Mouse (Mus musculus) right cerebral cortex, postnatal 36 days (tissue): ENCODE measurements around the gene Taf3.

Experiments used
- DNase-seq, 2 experiments: peaks; one replicate each; pipeline ENCODE4 v3.0.0; 2022; ENCODE audit warnings: low spot score in 2 of 2, mixed read lengths in 1 of 2

The Taf3 gene

GRCm38 (mm10) chr2:9956546-9956945 lies 91.8 kb downstream of the Taf3 start:
- DNase-seq = no peak

- no peak for DNase-seq
These were observed 92.5 kb downstream of the Taf3 start for GRCm38 (mm10) chr2:9955576-9956535.

DNA sequence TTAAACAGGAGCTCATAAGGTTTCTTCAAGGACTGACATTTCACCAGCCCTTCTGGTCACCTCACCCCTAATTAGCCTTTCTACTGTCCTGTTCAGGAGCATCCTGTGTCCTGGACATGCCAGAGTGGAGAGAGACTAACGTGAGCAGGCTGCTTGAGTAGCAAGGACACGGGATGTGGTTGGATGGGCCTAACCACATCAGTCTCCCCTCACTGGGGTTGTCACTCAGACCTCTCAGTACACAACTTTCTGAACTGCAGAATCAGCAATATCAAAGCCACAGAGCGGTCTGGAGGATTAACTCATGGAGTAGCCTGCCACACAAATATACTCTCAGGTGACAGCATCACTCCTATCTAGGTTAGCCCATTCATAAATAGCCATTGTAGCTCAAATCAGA lies 101.7 kb downstream of the Taf3 start:
- no peak for DNase-seq

DNA sequence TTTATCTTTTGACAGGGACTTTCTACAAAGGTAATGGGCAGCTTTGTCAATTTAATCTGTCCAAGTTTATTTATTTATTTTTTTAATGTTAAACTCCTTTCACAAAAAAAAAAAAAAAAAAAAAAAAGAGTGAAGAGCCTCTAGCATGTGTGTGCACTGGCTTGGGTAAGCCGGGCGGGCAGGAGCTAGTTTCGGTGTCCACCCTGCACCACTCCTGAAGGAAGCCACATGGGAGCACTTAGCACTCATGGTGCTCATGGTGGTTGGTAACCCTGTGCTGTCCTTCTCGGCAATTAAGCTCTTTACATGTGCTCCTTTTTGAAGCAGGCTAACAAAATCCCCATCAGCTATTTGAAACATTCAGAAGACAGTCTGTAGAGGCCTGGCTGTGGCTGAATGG lies 102.8 kb downstream of the Taf3 start:
- DNase-seq = no peak

DNA sequence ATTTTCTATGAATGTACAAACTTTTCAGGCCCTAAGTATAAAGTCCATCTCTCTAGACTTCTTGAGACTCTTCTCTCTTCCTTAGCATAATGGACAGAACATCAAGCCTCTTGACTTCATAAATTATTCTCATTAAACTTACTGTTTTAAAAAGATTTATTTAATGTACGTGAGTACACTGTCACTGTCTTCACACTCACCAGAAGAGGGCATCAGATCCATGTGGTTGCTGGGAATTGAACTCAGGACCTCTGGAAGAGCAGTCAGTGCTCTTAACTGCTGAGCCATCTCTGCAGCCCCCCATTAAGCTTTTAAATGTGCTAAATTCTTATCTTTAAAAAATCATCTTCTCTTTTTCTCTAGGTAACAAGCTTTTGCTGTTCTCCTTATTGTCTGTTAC lies 105.4 kb downstream of the Taf3 start:
- DNase-seq = no peak

GRCm38 (mm10) chr2:9939250-9939649 lies 109.1 kb downstream of the Taf3 start:
- no peak for DNase-seq

- DNase-seq = no peak
These were observed 112.4 kb downstream of the Taf3 start for GRCm38 (mm10) chr2:9935965-9936364.

GRCm38 (mm10) chr2:9926905-9927283 lies 121.5 kb downstream of the Taf3 start:
- DNase-seq = no peak

DNA sequence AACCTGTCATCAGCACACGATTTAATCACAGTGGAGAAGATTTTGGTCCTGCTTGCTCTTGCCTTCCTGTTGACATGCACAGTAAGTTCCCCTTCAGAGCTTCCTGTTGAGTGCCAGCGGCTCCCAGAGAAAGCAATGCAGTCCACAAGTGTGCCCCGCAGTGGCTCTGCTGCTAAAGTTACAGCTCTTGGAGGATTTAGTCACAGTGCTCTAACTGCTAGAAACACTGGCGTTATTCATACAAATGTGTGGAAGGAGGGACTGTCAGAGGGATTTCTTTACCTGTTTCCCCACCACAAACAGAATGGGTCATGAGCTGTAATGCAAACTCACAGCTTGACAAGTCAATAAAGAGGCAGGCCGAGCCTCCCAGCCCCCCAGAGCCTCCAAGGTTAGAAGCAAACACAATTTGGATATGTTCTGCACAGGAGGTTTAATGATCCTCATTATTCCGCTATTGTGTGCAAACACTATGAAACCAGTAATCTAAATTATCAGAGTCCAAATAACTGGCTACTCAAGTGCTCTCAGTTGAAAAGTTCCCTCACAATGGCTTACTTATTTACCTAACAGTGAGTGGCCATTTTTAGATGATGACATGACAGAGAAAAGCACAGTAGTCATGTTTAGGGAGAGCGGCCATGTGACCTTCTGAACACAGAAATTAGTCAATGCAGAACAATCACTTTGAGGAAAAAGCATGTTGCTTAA lies 122.0 kb downstream of the Taf3 start:
- DNase-seq = no peak

DNA sequence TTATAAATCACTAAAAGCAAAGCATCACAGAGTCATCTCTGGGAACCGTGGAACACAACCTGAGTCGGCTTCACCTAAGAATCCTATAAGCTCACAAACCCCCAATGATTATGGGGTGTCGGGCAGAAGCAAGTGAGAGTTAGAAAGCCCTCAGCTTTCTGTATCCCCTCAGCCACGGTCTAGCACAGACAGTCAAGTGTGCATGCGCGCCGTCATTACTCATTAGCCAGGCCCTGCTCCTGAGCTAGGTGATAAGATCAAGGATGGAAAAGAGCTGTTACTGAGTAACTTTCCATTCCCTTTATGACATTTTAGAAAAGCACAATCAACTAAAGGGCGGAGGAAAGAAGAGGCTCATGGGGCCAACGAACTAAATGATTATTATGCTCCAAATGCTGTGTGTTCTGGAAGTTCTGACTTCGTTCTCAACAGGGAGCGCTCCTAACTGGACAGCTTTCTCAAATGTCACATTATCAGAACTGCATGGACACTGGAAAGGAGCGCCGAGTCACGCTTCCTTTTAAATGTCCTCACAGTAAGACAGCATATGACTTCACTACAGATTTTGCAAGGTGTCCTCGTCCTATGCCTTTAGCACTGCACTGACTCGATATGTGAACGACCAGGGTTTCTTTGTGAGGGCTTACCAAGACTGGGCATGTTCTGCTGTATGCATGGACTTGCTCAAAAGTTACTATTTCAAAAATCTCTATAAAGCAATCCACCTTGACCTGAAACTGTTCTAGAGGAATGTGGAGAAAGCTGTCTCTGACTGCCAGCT lies 129.5 kb downstream of the Taf3 start:
- DNase-seq = no peak

GRCm38 (mm10) chr2:9917602-9918001 lies 130.8 kb downstream of the Taf3 start:
- no peak for DNase-seq

DNA sequence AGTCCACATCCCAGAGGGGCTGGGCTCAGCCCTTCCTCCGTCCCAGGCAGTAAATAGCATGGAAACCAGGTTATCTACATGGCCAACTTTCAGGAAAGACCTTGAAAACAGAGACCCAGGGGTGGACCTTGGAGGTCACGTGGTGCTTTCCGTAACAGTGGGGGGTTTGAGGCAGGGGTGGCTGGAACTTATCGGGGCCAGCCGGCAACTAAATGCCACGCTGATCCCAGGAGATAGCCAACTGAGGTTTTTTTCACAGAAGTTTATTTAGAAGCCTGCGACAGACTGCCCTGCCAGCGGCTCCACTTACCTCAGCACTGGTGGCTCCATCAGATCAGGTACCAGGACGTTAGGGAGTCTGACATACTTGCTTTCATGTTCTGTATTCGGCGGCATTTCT lies 142.4 kb downstream of the Taf3 start:
- DNase-seq = no peak

DNA sequence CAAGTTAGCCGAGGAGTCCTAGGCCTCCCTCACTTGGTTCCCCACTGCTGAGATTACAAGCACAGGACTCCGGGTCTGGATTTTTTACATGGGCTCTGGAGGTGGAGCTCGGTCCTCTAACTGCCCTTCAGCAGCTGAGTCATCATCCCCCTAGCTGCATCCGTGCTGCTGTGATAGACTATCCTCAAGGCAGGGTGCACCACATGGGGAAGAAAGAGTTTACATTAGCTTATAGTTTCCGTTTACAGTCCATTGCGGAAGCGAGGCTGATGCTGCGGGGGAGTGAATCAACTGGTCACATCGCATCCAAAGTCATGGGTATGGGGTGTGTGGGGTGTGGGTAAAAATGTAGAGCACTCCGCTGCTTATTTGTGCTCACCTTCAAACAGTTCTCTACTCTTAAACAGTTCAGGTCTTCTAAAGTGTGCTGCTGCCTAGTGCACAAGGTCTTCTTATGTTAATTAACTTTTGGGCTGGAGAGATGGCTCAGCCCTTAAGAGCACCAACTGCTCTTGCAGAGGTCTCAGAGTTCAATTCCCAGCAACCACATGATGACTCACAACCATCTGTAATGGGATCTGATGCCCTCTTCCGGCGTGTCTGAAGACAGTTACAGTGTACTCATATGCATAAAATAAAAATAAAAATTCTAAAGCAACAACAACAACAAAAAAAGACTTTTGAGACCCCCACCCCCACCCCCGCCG lies 144.4 kb downstream of the Taf3 start:
- no peak for DNase-seq

- DNase-seq = no peak
These were observed 150.6 kb downstream of the Taf3 start for GRCm38 (mm10) chr2:9897846-9898245.

GRCm38 (mm10) chr2:9896097-9896770 lies 152.2 kb downstream of the Taf3 start:
- DNase-seq = no peak

- no peak for DNase-seq
These were observed 153.4 kb downstream of the Taf3 start for GRCm38 (mm10) chr2:9894836-9895593.

DNA sequence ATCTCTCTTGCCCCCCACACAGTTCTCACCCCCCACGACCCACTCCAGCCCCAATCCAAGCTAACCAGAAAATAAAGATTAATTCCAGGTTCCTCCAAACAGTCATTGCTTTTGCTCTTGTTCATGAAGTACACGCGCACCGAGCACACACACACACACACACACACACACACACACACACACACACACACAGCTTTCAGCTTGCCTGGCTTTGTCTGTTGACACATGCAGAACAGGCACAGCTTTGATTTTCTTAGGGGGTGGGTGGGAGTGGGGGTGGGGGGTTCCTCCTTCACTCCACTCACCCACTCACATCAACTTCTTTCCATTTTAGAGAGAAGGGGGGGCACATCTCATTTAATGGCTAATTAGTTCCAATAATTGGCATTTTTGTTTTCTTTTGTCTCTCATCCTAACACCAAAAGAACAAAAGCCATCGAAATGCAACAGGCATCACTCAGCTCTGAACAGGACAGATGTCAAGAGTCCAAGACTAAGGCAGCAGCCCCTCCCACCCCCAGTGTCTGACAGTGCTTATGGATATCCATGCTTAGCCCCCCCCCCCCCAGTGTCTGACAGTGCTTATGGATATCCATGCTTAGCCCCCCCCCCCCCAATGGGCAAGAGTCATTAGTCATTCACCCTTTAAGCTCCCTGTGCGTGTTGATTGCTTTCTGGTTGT lies 155.0 kb downstream of the Taf3 start:
- no peak for DNase-seq

- no peak for DNase-seq
These were observed 155.9 kb downstream of the Taf3 start for GRCm38 (mm10) chr2:9892541-9892940.

DNA sequence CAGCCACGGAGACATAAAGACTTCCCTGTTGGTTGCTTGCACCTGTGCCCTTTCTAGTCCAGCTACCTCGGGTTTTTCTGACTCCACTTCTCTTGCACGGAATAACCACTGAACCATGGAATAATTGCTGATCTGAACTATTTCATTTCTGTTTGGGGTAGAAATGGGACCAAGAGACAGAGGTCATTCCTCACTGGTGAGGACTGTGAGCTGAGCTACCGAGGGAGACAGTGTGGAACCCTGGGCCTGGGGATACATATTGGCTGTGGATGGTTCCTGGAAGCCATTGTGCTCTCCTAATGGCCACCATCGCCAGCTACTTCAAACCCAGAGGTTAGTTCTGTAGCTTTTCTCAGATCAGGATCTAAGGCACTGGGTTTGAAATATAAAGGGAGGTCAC lies 157.5 kb downstream of the Taf3 start:
- DNase-seq = no peak

DNA sequence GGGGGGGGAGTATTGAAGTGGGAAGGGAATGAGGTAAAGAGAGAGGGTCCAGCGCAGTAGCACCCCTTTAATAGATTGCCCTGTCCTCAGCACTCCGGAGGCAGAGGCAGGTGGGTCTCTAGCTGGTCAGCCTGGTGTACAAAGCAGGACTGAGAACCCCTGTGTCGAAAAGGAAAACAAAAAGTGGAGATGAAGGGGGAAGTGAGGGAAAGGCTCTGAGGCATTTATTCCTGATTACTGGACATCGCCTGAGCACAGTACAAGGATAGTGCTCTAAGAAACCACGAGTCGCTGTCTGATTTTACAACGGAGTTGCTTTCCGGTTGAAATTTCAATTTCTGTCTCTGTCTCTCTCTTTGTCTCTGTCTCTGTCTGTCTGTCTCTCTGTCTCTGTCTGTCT lies 158.1 kb downstream of the Taf3 start:
- no peak for DNase-seq
